Mouse (Mus musculus): ENCODE data around the gene Prrc2a.

Prrc2a gene

GRCm38 (mm10) chr17:35164568-35165450 lies at the start of gene Prrc2a:
Gene Prrc2a, minus strand, starts transcription at chr17:35164897.
- peak; percentile 95 to 98 for DNase-seq (ENCODE audit: low spot score in 2 of 2)

GRCm38 (mm10) chr17:35213071-35213470 lies 48.4 kb upstream of the Prrc2a start:
- DNase-seq (ENCODE audit: low spot score in 2 of 2): no peak

GRCm38 (mm10) chr17:35210593-35210992 lies 45.9 kb upstream of the Prrc2a start:
- DNase-seq (ENCODE audit: low spot score in 2 of 2): no peak

GRCm38 (mm10) chr17:35209785-35210535 lies 45.3 kb upstream of the Prrc2a start:
- DNase-seq (ENCODE audit: low spot score in 2 of 2): no peak

DNA sequence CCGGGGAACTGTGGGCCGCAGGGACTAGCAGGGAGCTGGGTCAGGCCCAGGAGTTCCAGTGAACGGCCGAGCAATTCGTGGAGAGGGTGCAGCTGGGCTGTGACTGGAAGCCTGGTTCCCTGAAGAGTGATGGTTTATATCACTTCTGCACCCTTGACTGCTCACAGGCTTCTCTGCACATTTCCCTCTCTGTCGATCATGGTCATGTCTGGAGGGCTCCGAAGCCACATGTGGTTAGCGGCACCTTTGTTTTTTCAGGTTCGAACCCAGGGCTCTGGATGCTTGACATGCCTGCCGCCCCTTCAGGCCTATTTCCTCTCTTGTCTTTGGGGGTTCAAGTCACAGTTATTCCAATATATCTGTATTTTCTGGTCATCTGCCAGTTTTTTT lies 40.7 kb upstream of the Prrc2a start:
- DNase-seq (ENCODE audit: low spot score in 2 of 2): no peak

GRCm38 (mm10) chr17:35204494-35205379 lies 40.0 kb upstream of the Prrc2a start, which contains the start of gene Lta:
Gene Lta, minus strand, starts transcription at chr17:35205351.
- no peak for DNase-seq (ENCODE audit: low spot score in 2 of 2)

DNA sequence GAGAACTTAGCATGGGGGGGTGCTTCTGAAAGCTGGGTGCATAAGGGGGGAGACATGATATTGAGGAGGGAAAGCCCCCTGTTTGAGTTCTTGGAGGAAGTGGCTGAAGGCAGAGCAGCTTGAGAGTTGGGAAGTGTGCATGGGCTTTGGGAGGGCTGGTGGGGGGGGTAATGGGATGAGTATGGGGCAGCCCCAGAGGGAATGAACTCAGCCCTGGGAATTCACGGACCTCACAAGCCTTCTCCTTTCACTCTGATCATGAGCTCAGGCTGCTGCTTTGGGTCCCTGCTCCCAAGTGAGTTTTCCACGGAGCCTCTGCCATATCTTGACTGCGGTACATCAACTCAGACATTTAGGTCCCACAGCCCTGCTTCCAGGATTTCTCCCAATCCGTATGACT lies 37.7 kb upstream of the Prrc2a start:
- no peak for DNase-seq (ENCODE audit: low spot score in 2 of 2)

DNA sequence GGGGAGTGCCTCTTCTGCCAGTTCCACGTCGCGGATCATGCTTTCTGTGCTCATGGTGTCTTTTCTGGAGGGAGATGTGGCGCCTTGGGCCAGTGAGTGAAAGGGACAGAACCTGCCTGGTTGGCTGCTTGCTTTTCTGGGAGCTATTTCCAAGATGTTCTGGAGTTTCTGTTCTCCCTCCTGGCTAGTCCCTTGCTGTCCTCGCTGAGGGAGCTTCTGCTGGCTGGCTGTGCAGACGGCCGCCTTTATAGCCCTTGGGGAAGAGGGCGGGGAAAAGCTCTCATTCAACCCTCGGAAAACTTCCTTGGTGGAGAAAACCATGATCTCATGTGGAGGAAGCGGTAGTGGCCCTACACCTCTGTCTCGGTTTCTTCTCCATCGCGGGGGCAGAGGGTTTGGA lies 37.1 kb upstream of the Prrc2a start, which contains the start of gene Tnf:
Gene Tnf, minus strand, starts transcription at position 221 of the 400 bp plus-strand sequence.
- peak in 1 of 2 experiments; percentile 43 for DNase-seq (ENCODE audit: low spot score in 2 of 2)

DNA sequence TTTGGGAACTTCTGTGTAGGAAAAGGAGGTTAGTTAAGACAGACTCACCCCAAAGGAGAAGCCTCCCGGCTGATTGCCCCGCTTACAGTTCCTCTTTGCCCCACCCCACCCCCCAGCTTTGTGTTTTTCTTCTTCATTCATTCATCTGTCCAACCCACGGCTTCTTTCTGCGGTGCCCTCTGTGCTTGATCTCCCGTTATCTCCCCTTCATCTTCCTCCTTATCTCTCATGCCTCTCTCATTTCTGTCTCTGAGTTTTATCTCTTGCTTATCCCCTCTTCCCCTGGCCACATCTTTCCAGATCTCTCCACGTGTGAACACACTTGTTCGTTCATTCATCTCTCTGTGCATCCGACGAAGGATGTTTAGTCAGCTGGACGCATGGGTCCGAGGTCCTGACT lies 36.4 kb upstream of the Prrc2a start:
- DNase-seq (ENCODE audit: low spot score in 2 of 2): no peak

GRCm38 (mm10) chr17:35200398-35200797 lies 35.7 kb upstream of the Prrc2a start:
- no peak for DNase-seq (ENCODE audit: low spot score in 2 of 2)

DNA sequence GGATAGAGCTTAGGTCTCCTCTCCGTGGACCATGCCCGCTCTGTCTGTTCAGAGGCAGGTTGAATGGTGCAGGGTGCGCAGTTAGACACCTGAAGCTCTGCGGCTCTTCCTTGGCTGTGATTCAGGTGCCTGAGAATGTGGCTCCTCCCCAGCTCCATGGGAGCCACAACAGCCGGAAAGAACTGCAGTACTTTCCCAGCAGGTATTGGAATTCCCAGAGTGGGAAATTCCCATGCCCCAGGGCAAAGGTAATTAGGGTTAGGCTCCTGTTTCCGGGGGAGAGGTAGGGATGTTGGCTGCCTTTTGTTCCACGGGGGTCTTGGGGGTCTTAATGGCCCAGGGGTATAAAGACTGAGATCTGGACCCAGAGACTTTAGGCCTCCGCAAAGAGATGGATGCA lies 34.2 kb upstream of the Prrc2a start:
- no peak for DNase-seq (ENCODE audit: low spot score in 2 of 2)

- no peak for DNase-seq (ENCODE audit: low spot score in 2 of 2)
Observed at GRCm38 (mm10) chr17:35198029-35198428, 33.3 kb upstream of the Prrc2a start.

DNA sequence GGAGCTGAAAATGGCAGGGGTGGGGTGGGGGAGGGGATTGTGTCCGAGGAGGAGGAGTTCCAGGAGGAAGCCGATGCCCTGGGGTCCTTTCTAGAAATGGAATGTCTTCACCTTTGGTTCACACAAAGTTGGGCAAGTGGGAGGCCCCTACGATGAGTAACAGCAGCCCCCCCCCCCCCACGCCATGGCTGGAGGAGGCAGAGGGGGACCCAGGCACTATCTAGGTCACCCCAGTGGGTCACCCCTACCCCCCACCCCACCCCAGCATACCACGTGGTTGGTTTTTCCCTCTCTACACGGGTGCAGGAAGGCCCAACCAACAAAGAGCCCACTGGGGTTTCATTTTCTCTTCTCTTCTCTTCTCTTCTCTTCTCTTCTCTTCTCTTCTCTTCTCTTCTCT lies 32.4 kb upstream of the Prrc2a start:
- DNase-seq (ENCODE audit: low spot score in 2 of 2): no peak

GRCm38 (mm10) chr17:35196321-35196641 lies 31.6 kb upstream of the Prrc2a start:
- no peak for DNase-seq (ENCODE audit: low spot score in 2 of 2)

- DNase-seq (ENCODE audit: low spot score in 2 of 2): peak; percentile 66 to 74
Observed at GRCm38 (mm10) chr17:35195631-35196320, 31.1 kb upstream of the Prrc2a start.

- DNase-seq (ENCODE audit: low spot score in 2 of 2): no peak
Observed at GRCm38 (mm10) chr17:35194844-35195630, 30.3 kb upstream of the Prrc2a start.

GRCm38 (mm10) chr17:35193881-35194843 lies 29.5 kb upstream of the Prrc2a start, which contains the start of gene Ltb:
Gene Ltb, plus strand, starts transcription at chr17:35194439.
- no peak for DNase-seq (ENCODE audit: low spot score in 2 of 2)

DNA sequence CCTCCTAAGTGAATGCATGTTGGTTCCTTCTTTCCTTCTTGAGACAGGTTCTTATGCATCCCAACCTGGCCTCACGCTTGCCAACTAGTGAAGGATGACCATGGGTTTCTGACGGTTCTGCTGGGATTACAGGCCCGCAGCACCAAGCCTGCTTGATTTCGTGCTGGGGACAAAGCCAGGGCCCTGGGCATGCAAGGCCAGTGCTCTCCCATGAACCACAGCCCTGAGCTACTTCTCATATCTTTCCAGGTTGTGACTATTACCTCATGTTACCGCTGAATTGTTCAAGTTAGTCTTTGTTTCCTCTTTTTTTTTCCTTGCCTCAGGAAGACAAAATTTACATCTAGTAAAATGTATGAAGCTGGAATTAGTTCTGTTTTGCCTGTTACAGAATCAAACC lies 28.2 kb upstream of the Prrc2a start:
- DNase-seq (ENCODE audit: low spot score in 2 of 2): no peak

- no peak for DNase-seq (ENCODE audit: low spot score in 2 of 2)
Observed at GRCm38 (mm10) chr17:35191723-35192122, 27.0 kb upstream of the Prrc2a start.
